Mouse (Mus musculus) neural tube, embryonic 15.5 days (tissue): ENCODE measurements around the gene Dcdc2b. TPM values are rescaled to one million over a fixed set of nuclear protein-coding genes. Genes with fewer than 3 reads are reported as not detected.
A peak's percentile ranks its signal among the peaks of the same experiment; 100 is the strongest.

Experiments
- ATAC-seq: fragments of 200-750 bp; cut with Nextera tagmentation; 2 replicates; pipeline ENCODE4 v1.8.0; 2017; ENCODE audit warnings: mild to moderate bottlenecking, moderate TSS enrichment, moderate library complexity; ENCODE audit not compliant: low FRiP score
- H3K27ac ChIP-seq: fragments of 300-500 bp; sonication (generic); replicated peaks from 2 replicates; pipeline ENCODE4 v1.5.1; 2015; ENCODE audit warnings: mild to moderate bottlenecking, inconsistent platforms
- H3K27me3 ChIP-seq: fragments of 300-500 bp; sonication (generic); replicated peaks from 2 replicates; pipeline ENCODE4 v1.6.1; 2015; ENCODE audit warnings: inconsistent platforms
- H3K36me3 ChIP-seq: fragments of 300-500 bp; sonication (generic); 2 replicates; pipeline ENCODE4 v1.6.1; 2015; ENCODE audit warnings: inconsistent platforms
- H3K4me1 ChIP-seq: fragments of 300-500 bp; sonication (generic); 2 replicates; pipeline ENCODE4 v1.6.1; 2015; ENCODE audit warnings: inconsistent platforms
- H3K4me2 ChIP-seq: fragments of 300-500 bp; sonication (generic); 2 replicates; pipeline ENCODE4 v1.6.1; 2015; ENCODE audit warnings: inconsistent platforms, mild to moderate bottlenecking, moderate library complexity
- H3K4me3 ChIP-seq: fragments of 300-500 bp; sonication (generic); replicated peaks from 2 replicates; pipeline ENCODE4 v1.5.1; 2015; ENCODE audit warnings: mild to moderate bottlenecking, inconsistent platforms
- H3K9ac ChIP-seq: fragments of 300-500 bp; sonication (generic); replicated peaks from 2 replicates; pipeline ENCODE4 v1.6.1; 2015; ENCODE audit warnings: mild to moderate bottlenecking, inconsistent platforms
- H3K9me3 ChIP-seq: fragments of 300-500 bp; sonication (generic); replicated peaks from 2 replicates; pipeline ENCODE4 v1.6.1; 2016; ENCODE audit warnings: inconsistent platforms
- WGBS: fragments of 180-500 bp; shearing (Covaris S2); methylation state at CpG from one replicate; pipeline ENCODE4 v1.1.7; 2015; ENCODE audit warnings: mixed read lengths; 5-methylcytosine and 5-hydroxymethylcytosine counted together
- polyA plus RNA-seq: library from polyadenylated mRNA; unstranded; fragments of >200 nt; fragmentation: Nextera tagmentation; extraction: Ambion mirVana; gene quantifications from 2 replicates; pipeline ENCODE4 v1.2.1, GENCODE M21; 2015

Dcdc2b gene
- polyA plus RNA-seq, 1 experiment from 2014 or later, result 2.5 TPM

- peaks cover 29% of the 10 kb centered on the region for H3K36me3 ChIP-seq
- WGBS, result under 1% methylated on average over 74 of the region's 74 CpGs
- H3K27ac ChIP-seq, result peak within 1 kb of the TSS; percentile 83
- peak within 1 kb of the TSS; percentile 88 for H3K4me2 ChIP-seq
- peak within 1 kb of the TSS; percentile 98 for H3K9ac ChIP-seq
- no peaks in the 10 kb centered on the region for H3K27me3 ChIP-seq
- H3K9me3 ChIP-seq, result no peaks in the 10 kb centered on the region
- H3K4me1 ChIP-seq, result peaks cover 35% of the 10 kb centered on the region
- H3K4me3 ChIP-seq, result peak within 1 kb of the TSS; percentile 98
- peak; percentile 92 for ATAC-seq
Observed at GRCm38 (mm10) chr4:129600233-129601158, 13.6 kb downstream of the Dcdc2b start, which contains the start of the genes Eif3i and Tmem234. TSS of gene Eif3i (minus strand) at chr4:129600648. TSS of gene Tmem234 (plus strand) at chr4:129600668.

GRCm38 (mm10) chr4:129588865-129589264 is 25.2 kb downstream of the Dcdc2b start:
- ATAC-seq, result no peak
- WGBS, result 69% methylated on average over 4 of the region's 4 CpGs

GRCm38 (mm10) chr4:129586943-129587342 is 27.1 kb downstream of the Dcdc2b start:
- no peaks in the 10 kb centered on the region; the same call in 1 of the 2 replicates for H3K27me3 ChIP-seq
- 25% methylated on average over 1 of the region's 1 CpGs for WGBS
- peaks cover 18% of the 10 kb centered on the region for H3K36me3 ChIP-seq
- H3K4me1 ChIP-seq, result 0 out of 2 replicates have a peak, but pooled peaks cover 7% of the 10 kb centered on the region
- no peaks in the 10 kb centered on the region for H3K9me3 ChIP-seq
- H3K9ac ChIP-seq, result no peak overlapping the region
- no peak overlapping the region for H3K27ac ChIP-seq
- no peak overlapping the region for H3K4me3 ChIP-seq
- H3K4me2 ChIP-seq, result no peak overlapping the region
- no peak for ATAC-seq

More at GRCm38 (mm10) chr4:129588865-129589264, 25.2 kb downstream of the Dcdc2b start:
- Histone ChIP-seq H3K4me1 (0 out of 2 replicates have a peak, but pooled peaks cover 7% of the 10 kb centered on the region), H3K9me3 (no peaks in the 10 kb centered on the region), H3K9ac (no peak overlapping the region), H3K4me3 (no peak overlapping the region), H3K4me2 (no peak overlapping the region), H3K36me3 (peaks cover 36% of the 10 kb centered on the region), H3K27me3 (no peaks in the 10 kb centered on the region; the same call in 1 of the 2 replicates), H3K27ac (no peak overlapping the region)

GRCm38 (mm10) chr4:129585773-129586172 is 28.3 kb downstream of the Dcdc2b start:
- 79% methylated on average over 9 of the region's 9 CpGs for WGBS
- H3K4me1 ChIP-seq, result 0 out of 2 replicates have a peak, but pooled peaks cover 7% of the 10 kb centered on the region
- H3K36me3 ChIP-seq, result peaks cover 7% of the 10 kb centered on the region
- H3K27ac ChIP-seq, result no peak overlapping the region
- no peak for ATAC-seq
- no peak overlapping the region for H3K4me3 ChIP-seq
- H3K9me3 ChIP-seq, result no peaks in the 10 kb centered on the region
- H3K27me3 ChIP-seq, result no peaks in the 10 kb centered on the region; the same call in 1 of the 2 replicates
- peak overlapping the region; percentile 54 for H3K4me2 ChIP-seq
- no peak overlapping the region for H3K9ac ChIP-seq

DNA sequence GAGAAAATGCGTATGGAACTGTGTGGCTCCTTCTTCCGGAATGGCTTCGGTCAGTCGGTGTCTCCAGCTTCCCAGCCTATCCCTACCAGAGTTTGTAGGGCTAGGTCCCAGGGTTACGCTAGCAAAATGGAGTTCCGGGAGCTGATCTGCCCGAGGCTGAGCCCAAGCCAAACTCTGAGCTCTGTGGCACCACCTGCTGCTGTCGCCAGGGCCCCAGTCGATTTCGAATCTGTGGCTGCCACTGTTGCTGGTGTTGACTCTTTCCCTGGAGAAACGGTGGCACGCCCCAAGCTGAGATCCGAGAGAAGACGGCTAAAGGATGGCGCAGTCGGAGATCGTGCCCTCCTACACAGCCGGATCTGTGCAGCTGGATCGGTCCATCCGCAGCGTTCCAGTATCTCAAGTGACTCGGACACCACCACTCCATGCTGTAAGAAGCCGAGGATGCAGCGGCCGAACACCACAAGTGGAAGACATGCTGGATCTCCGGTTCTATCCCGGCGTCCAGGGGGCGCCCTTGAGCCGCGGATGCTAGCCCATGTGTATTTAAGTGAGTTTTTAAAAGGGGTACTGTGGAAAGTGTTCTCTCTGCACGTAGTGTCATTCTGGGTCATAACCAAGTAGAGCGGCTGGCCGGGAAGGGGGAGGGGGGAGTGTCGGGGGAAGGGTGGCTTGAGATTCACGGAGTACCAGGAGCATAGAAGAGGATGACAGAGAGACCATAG is 29.0 kb downstream of the Dcdc2b start:
- Histone ChIP-seq H3K4me1 (0 out of 2 replicates have a peak, but pooled peaks cover 7% of the 10 kb centered on the region), H3K9ac (peak overlapping the region; percentile 8; the same call in 1 of the 2 replicates), H3K4me3 (peak overlapping the region; percentile 29), H3K27ac (no peak overlapping the region), H3K9me3 (no peaks in the 10 kb centered on the region), H3K36me3 (0 out of 2 replicates have a peak, but pooled peaks cover 2% of the 10 kb centered on the region), H3K4me2 (peak overlapping the region; percentile 54), H3K27me3 (no peaks in the 10 kb centered on the region; the same call in 1 of the 2 replicates)
- WGBS, result 2% methylated on average over 36 of the region's 36 CpGs
- ATAC-seq, result peak; percentile 31; the same call in 1 of the 2 replicates

DNA sequence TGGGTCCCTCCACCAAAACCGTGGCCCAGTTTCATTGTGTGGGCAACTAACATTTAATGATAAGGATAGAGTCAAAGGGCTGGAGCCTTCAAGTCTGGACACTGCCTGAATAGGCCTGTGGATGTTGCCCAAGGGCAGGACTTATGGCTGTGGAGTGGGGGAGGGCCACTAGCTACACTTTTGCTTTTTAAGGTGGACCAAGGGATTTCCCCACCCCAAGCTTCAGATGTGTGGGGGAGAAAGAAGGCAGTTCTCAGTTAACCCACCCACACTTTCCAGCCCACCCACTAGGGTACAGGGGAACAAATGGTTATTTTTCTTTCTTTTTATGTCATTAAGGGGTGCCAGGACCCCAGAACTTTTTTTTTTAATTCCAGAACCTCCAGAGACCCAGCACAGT is 29.7 kb downstream of the Dcdc2b start:
- Histone ChIP-seq H3K36me3 (0 out of 2 replicates have a peak, but pooled peaks cover 2% of the 10 kb centered on the region), H3K9ac (no peak overlapping the region), H3K4me1 (0 out of 2 replicates have a peak, but pooled peaks cover 7% of the 10 kb centered on the region), H3K27me3 (no peaks in the 10 kb centered on the region; the same call in 1 of the 2 replicates), H3K4me3 (no peak overlapping the region), H3K4me2 (peak overlapping the region; percentile 54), H3K9me3 (no peaks in the 10 kb centered on the region), H3K27ac (no peak overlapping the region)
- 87% methylated on average over 1 of the region's 1 CpGs for WGBS
- no peak for ATAC-seq

DNA sequence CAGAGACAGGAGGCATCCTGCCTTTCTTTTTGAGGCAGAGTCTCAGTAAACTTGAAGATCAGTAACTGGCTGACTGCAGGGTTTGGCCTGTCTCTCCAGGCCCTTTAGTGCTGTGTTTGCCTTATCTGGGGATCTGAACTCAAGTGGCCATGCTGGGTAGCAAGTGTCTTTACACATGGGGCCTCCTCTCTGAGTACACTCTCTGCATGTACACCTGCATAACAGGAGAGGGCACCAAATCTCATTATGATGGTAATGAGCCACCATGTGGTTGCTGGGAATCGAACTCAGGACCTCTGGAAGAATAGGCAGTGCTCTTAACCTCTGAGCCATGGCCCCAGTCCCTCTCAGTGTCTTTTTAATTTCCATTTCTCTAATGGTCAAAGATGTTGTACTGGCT is 31.8 kb downstream of the Dcdc2b start:
- no peak overlapping the region for H3K9ac ChIP-seq
- no peak for ATAC-seq
- no peaks in the 10 kb centered on the region for H3K9me3 ChIP-seq
- no peaks in the 10 kb centered on the region; the same call in 1 of the 2 replicates for H3K27me3 ChIP-seq
- 82% methylated on average over 1 of the region's 1 CpGs for WGBS
- H3K4me3 ChIP-seq, result no peak overlapping the region
- H3K36me3 ChIP-seq, result no peaks in the 10 kb centered on the region
- H3K27ac ChIP-seq, result no peak overlapping the region
- peaks cover 9% of the 10 kb centered on the region; the same call in 1 of the 2 replicates for H3K4me1 ChIP-seq
- no peak overlapping the region for H3K4me2 ChIP-seq

GRCm38 (mm10) chr4:129580347-129580746 is 33.7 kb downstream of the Dcdc2b start:
- no peak for ATAC-seq
- no peak overlapping the region for H3K27ac ChIP-seq
- no peak overlapping the region for H3K4me3 ChIP-seq
- no peaks in the 10 kb centered on the region for H3K9me3 ChIP-seq
- no peaks in the 10 kb centered on the region for H3K36me3 ChIP-seq
- 72% methylated on average over 7 of the region's 7 CpGs for WGBS
- H3K27me3 ChIP-seq, result no peaks in the 10 kb centered on the region; the same call in 1 of the 2 replicates
- H3K9ac ChIP-seq, result no peak overlapping the region
- H3K4me1 ChIP-seq, result peaks cover 14% of the 10 kb centered on the region
- H3K4me2 ChIP-seq, result no peak overlapping the region

GRCm38 (mm10) chr4:129578466-129578865 is 35.6 kb downstream of the Dcdc2b start, which contains the start of gene Fam167b:
TSS of gene Fam167b (minus strand) at chr4:129578549.
- H3K27me3 ChIP-seq, result no peaks in the 10 kb centered on the region
- no peak within 1 kb of the TSS for H3K27ac ChIP-seq
- H3K4me3 ChIP-seq, result no peak within 1 kb of the TSS
- H3K9ac ChIP-seq, result no peak within 1 kb of the TSS
- H3K4me1 ChIP-seq, result peaks cover 8% of the 10 kb centered on the region
- no peak for ATAC-seq
- H3K4me2 ChIP-seq, result peak within 1 kb of the TSS; percentile 39
- WGBS, result 85% methylated on average over 5 of the region's 5 CpGs
- no peaks in the 10 kb centered on the region for H3K9me3 ChIP-seq
- no peaks in the 10 kb centered on the region for H3K36me3 ChIP-seq

- no peak overlapping the region for H3K4me3 ChIP-seq
- no peak for ATAC-seq
- H3K9ac ChIP-seq, result no peak overlapping the region
- no peaks in the 10 kb centered on the region for H3K36me3 ChIP-seq
- H3K27ac ChIP-seq, result no peak overlapping the region
- 80% methylated on average over 7 of the region's 7 CpGs for WGBS
- no peak overlapping the region for H3K4me2 ChIP-seq
- peaks cover 8% of the 10 kb centered on the region for H3K4me1 ChIP-seq
- H3K9me3 ChIP-seq, result no peaks in the 10 kb centered on the region
- H3K27me3 ChIP-seq, result no peaks in the 10 kb centered on the region
Observed at GRCm38 (mm10) chr4:129577688-129578087, 36.4 kb downstream of the Dcdc2b start.

GRCm38 (mm10) chr4:129576863-129577491 is 37.1 kb downstream of the Dcdc2b start:
- WGBS, result 31% methylated on average over 21 of the region's 21 CpGs
- no peaks in the 10 kb centered on the region for H3K36me3 ChIP-seq
- H3K9me3 ChIP-seq, result no peaks in the 10 kb centered on the region
- no peak overlapping the region for H3K27ac ChIP-seq
- peaks cover 8% of the 10 kb centered on the region for H3K4me1 ChIP-seq
- H3K27me3 ChIP-seq, result no peaks in the 10 kb centered on the region
- ATAC-seq, result no peak; the same call in 1 of the 2 replicates
- H3K9ac ChIP-seq, result no peak overlapping the region
- no peak overlapping the region for H3K4me3 ChIP-seq
- peak overlapping the region; percentile 39 for H3K4me2 ChIP-seq
